Mouse (Mus musculus): Measurements from ENCODE around the gene Gpx8.
A peak's percentile ranks its signal among the peaks of the same experiment; 100 is the strongest.
"Not testable (repeated sequence)": the region's sequence is repeated elsewhere in the genome, so short reads cannot be mapped to it uniquely, and the experiment has no call there.

Gpx8 gene

DNA sequence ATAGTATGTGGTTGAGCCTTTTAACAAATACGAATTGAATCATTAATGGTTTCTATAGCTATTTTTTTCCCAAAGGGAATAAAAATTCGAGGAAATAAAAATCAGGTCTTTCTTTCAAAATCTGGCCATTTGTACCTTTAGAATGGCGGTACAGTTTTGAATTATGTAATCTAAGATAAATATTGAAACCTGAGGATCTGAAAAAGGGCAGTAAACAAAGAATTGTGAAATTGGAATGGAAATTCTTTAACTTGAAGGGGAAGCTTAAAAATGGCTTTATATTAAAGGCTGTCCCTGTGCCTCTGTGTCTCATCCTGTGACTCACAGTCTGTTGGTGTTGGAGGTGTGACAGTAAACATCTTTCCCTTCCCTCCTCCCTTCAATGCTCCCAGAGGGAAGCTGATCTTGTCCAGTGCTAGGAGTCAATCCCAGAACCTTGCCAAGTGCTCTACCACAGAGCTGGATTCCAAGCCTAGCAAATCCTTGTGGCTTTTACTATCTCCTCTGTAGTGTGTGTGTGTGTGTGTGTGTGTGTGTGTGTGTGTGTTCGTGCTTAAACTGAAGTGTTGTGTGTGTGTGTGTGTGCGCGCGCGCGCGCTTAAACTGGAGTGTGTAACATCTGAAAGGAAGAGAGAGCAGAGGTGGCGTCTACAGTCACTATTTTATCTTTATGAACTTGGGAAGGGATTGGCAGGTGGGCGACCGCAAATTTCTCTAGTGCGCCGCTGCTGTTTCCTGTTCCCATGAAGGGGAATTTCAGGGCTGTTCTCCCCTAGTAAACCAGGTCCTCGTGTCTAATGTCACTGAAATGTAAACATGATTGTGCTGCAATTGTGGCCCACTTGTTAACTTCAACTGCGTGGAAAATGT, 22.7 kb downstream of the Gpx8 start:
- no peak for DNase-seq (ENCODE audit: low read depth, low spot score)

DNA sequence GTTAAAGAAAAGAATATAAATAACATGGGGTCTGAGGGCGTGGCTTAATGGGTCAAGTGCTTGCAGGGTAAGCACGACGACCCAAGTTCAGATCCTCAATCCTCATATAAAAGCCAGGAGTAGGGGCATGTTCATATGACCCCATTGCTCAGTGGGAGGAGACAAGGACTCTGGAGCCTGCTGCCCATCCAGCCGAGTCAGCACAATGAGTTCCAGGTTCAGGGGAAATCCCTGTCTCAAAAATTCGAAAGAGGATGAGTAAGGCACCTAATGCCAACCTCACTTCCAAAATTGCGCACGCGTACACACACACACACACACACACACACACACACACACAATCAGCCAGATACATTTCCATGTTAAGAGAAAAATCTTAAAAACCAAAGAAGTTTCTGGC, 23.7 kb downstream of the Gpx8 start:
- DNase-seq (ENCODE audit: low read depth, low spot score): no peak

DNA sequence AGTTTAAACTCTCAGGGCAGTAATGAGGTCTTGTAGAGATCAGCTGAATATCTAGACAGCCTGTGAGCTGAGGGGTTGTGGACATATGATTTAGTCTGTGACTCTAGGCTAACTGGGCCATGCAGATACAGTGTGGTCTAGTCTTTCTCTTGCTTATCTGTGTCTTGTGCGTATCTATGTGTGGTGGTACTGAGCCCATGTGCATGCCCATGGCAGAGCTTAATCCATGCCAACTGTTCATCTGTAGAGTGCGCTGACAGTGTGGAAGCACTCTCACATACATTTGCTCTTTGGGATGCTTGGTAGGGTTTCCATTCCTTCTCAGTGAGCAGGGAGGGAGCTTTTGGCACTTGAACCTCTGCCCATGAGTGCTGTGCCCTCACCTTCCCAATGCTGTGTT, 24.7 kb downstream of the Gpx8 start:
- no peak for DNase-seq (ENCODE audit: low read depth, low spot score)

DNA sequence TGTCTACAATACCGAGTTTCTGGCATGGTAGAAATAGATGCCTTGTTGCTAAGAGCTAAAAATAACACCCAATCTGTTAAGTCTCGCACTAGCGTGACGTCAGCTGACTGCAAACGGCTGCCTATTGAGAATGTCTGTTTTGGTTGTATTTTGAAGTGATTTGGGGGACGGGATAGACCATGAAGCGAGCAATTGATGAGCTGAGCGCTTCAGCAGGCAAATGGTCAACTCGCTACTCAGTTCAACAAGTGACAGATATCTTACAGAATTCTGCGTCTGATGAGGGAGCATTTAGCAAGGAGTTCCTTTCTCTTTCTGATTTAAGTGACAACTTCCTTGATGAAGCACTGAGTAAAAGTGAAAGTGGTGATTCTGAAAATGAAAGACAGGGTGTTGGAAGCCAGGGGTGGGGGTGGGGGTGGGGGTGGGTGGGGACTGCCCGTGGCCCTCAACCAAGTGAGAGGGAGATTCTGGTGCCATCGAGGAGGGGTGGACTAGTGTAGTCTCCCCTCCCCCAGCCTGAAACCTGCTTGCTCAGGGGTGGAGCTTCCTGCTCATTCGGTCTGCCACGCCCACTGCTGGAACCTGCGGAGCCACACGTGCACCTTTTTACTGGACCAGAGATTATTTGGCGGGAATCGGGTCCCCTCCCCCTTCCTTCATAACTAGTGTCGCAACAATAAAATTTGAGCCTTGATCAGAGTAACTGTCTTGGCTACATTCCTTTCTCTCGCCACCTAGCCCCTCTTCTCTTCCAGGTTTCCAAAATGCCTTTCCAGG, 32.8 kb downstream of the Gpx8 start:
- DNase-seq (ENCODE audit: low read depth, low spot score): not testable (repeated sequence)

DNA sequence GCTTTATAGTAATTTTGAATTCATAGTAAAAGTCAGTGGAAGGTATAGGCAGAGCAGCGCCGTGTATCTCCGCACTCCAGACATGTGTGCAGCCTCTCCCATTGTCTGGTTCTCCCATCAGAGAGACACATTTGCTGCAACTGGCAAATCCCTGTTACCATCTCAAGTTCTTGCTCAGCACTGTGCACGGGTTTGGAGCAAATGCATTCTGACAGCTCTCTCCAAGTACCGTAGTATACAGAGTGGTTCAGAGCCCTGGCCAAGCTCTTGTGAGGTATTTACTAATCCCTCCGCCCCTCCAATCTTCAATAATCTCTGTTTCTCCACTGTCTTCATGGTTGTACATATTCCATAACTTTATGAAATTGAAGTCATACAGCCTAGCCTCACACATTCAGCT, 33.5 kb downstream of the Gpx8 start:
- no peak for DNase-seq (ENCODE audit: low read depth, low spot score)

DNA sequence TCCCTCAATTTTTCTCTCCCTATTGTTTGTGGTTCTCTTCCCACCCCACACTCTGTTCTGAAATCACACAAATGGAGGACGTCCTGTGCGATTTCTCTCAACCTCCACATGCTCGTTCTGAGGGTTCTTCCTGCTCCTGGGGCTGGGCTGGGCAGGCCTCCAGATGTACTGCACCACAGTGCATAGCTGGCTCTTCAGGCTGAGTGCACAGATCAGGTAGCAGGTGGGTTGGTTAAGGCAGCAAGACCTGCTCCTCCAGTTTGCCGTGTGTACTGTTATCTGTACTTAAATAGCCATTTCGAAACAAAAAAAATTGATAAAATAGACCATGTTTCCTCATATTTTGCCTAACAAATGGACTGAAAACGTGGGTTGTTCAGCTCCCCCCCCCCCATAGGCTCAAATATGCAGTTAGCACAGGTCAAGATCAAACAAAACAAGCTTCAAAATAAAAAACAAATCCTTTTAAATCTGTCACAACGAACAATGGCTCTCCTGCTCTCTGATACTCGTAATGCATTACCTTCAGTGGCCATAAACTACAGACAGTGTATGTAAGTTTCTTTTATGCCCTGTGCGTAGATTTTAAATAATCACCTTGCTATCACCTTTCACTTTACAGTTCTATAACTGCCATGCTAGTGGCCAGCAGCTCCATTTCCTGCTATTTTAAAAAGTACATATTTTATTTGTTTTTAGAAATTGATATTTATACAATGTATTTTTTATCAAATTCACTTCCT, 45.5 kb downstream of the Gpx8 start:
- DNase-seq (ENCODE audit: low read depth, low spot score): no peak

DNA sequence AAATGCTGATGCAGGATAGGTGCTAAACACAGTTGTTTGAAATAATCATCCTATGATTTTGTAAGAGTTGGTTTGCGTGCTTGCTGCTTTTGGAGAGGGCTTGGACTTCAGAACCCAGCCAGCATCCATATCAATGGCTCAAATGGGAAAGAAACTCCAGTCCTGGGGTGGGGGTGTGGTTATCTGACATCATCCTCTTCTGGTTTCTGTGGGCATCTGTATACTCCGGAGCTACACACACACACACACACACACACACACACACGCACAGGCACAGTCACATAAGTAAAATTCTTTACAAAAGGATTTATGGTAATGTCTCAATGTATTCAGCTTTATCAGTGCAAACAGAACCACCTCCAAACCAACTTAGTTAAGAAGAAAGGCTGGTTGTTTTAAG, 46.1 kb downstream of the Gpx8 start:
- no peak for DNase-seq (ENCODE audit: low read depth, low spot score)

DNA sequence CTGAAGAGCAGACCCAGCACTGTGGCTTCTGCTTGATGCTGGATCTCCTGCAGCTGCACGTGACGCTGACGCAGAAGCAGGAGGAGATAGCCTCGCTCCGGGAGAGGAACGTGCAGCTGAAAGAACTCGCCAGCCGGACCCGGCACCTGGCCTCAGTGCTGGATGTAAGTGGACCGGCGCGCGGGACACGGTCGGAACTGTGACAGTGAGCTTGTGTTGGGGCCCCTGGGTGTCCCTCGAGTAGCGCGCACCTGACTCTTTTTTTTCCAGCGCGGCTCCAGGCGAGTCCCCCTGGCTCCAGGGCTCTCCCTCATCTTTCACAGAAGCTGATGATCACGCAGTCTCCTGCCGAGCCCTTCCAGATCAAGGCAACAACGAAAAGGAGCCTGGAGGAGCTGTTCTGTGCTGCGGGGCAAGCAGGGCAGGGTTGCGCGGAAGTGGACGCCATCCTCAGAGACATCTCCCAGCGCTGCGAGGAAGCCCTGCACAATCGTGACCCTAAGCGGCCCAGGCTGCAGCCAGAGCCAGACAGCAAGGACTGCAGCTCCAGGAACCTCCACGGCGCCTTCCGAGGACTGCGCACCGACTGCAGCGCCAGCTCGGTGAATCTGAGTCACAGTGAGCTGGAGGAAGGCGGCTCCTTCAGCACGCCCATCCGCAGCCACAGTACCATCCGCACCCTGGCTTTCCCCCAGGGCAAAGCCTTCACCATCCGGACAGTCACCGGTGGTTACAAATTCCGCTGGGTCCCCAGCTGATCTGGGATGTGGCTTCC, 47.6 kb downstream of the Gpx8 start:
- peak; percentile 46 for DNase-seq (ENCODE audit: low read depth, low spot score)

DNA sequence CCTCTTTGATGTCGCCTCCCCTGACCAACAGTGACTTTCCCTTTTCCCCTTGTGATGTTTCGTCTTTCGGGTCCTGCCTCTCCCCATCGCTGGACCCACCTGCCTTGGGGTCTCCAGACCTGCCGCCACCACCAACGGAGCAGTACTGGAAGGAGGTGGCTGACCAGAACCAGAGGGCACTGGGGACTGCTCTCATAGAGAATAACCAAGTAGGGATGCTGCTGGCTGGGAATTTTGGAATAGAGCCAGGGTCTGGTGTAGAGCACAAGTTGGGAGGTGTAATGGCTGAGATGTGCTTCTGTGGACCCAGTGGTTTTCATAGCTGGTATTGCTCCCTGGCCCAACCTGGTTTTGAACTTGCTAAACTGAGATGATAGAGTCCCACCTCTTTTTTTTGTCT, 48.8 kb downstream of the Gpx8 start:
- DNase-seq (ENCODE audit: low read depth, low spot score): no peak

DNA sequence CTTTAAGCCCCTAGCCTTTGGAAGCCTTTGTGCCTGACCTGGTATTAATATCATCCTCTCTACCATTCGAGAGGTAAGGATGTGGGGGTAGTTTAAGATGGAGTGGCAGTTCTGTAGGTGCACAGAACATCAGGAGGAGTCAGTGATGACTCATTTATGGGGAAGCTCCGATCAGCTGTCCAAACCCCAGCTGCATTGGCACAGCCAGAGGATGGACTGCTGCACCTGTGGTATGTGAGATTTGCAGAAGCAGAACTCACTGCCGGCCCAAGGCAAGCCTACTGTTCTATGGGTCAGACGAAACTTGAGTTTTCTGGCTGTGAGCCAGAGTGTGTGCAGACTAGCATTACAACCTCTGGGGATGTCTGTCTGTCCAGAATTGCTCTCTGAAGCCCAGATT, 49.8 kb downstream of the Gpx8 start:
- no peak for DNase-seq (ENCODE audit: low read depth, low spot score)

DNA sequence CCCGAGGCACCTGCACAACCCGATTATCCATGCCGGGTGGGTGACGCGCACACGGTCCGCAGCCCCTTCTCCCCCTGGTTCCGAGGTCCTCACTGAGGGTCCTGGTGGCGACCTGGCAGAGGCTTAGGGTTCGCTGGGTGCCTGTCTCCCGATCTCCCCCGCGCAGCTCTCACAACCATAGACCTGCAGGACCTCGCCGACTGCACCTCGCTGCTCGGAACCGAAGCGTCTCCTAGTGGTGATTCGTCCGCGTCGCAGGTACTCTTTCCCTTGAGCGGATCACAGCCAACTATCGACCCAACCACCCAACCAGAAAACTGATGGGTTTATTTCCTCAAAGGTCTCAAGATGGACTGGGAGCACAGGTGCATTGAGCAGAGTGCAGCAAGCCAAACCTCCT, 52.0 kb downstream of the Gpx8 start:
- peak; percentile 87 for DNase-seq (ENCODE audit: low read depth, low spot score)

DNA sequence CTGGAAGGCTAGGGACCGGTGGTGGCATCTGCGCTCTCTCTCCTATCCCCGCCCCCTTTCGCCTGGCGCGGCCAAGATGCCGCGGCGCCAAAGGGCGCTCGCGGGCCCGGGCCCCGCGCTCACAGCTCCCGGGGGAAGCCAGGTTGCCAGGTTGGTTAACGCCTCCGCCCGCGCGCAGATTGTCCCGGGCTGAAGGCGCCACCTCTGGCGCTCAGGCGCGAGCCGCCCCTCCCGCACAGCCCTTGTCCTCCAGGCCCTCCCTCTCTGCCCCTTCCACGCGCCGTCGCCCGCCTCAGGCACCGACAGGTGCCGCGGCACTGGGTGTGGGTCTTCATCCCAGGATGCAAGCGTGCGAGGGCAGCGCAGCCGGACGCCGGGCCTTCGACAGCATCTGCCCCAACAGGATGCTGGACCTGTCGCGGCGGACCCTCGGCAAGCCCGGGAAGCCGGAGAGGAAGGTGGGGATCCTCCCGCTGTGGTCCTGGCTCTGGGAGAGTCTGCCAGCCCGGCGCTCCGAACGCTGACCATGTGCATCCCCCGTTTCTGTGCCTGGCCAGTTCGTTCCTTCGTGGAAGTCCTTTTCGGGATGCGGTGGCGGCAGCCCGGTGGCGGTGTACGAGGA, 52.6 kb downstream of the Gpx8 start, which contains the start of gene Mcidas:
TSS of gene Mcidas (plus strand) at position 315 of the 622 bp plus-strand sequence.
- peak; percentile 41 for DNase-seq (ENCODE audit: low read depth, low spot score)

Data from R1 (cell line).